Mouse (Mus musculus): Measurements from ENCODE around the gene Csnk1g2.
A peak's percentile ranks its signal among the peaks of the same experiment; 100 is the strongest.

DNA sequence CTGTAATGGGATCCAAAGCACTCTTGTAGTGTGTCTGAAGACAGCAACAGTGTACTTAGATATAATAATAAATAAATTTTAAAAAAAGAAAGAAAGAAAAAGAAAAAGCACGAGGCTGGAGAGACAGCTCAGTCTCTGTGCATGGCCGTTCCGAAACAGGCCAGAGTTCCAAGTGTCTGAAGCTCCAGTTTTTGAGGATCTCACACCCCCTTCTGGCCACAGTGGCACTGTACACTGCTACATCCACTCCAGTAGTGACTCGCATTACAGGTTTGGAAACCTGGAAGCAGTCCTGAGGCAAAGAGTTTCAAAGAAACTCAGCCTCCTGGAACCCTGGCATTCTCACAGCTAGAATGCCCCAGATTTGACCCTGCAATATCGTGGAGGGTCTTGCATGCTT lies 65.2 kb downstream of the Csnk1g2 start:
- TF ChIP-seq POLR2A (IDR thresholded peaks at IDR 0.05; ENCODE audit: low read depth, low read length) (no peak), CTCF (conservative IDR thresholded peaks at IDR 0.05; ENCODE audit: insufficient read depth, insufficient read length, low read depth, low read length) (peak; percentile 88)

Measured in kidney, adult 2 months (tissue).